Mouse (Mus musculus) limb, embryonic 14.5 days (tissue): ENCODE data around the gene Cdh5. TPM values are rescaled to one million over a fixed set of nuclear protein-coding genes. Genes with fewer than 3 reads are reported as not detected.

Experiments used
- ATAC-seq: fragments of 200-750 bp; cut with Nextera tagmentation; 2 replicates; pipeline ENCODE4 v1.8.0; 2017; ENCODE audit warnings: low read depth, moderate number of reproducible peaks, moderate TSS enrichment; ENCODE audit not compliant: low FRiP score
- DNase-seq: peaks from one replicate; pipeline ENCODE4 v3.0.0-alpha.2; 2015; ENCODE audit warnings: low spot score
- H3K27ac ChIP-seq: fragments of 300-500 bp; sonication (generic); replicated peaks from 2 replicates; pipeline ENCODE4 v1.5.1; 2014; ENCODE audit warnings: low read depth, mild to moderate bottlenecking, low read length, moderate library complexity, mixed read lengths
- H3K27me3 ChIP-seq: fragments of 300-500 bp; sonication (generic); 2 replicates; pipeline ENCODE4 v1.6.1; 2014; ENCODE audit warnings: low read length, mixed read lengths; ENCODE audit not compliant: control insufficient read depth, insufficient read depth
- H3K36me3 ChIP-seq: fragments of 300-500 bp; sonication (generic); 2 replicates; pipeline ENCODE4 v1.6.1; 2014; ENCODE audit warnings: mild to moderate bottlenecking, low read length, moderate library complexity, mixed read lengths; ENCODE audit not compliant: control insufficient read depth, insufficient read depth
- H3K4me1 ChIP-seq: fragments of 300-500 bp; sonication (generic); 2 replicates; pipeline ENCODE4 v1.6.1; 2014; ENCODE audit warnings: antibody characterized with exemption, low read length, mixed read lengths; ENCODE audit not compliant: control insufficient read depth, insufficient read depth
- H3K4me2 ChIP-seq: fragments of 300-500 bp; sonication (generic); replicated peaks from 2 replicates; pipeline ENCODE4 v1.6.1; 2014; ENCODE audit warnings: low read depth, mild to moderate bottlenecking, low read length, moderate library complexity; ENCODE audit not compliant: severe bottlenecking
- H3K4me3 ChIP-seq: fragments of 300-500 bp; sonication (generic); replicated peaks from 2 replicates; pipeline ENCODE4 v1.5.1; 2014; ENCODE audit warnings: low read length
- H3K9ac ChIP-seq: fragments of 300-500 bp; sonication (generic); 2 replicates; pipeline ENCODE4 v1.6.1; 2014; ENCODE audit warnings: mild to moderate bottlenecking, low read depth, low read length, moderate library complexity; ENCODE audit not compliant: severe bottlenecking
- H3K9me3 ChIP-seq: fragments of 300-500 bp; sonication (generic); 2 replicates; pipeline ENCODE4 v1.6.1; 2016; ENCODE audit warnings: low read length; ENCODE audit not compliant: control insufficient read depth
- POLR2A ChIP-seq: fragments of 200-500 bp; IDR thresholded peaks from 2 replicates; pipeline ENCODE4 v1.8.0; 2012; ENCODE audit warnings: inconsistent platforms, mild to moderate bottlenecking, moderate library complexity, borderline replicate concordance; ENCODE audit not compliant: insufficient read depth, insufficient read length; ENCODE audit errors: extremely low read depth
- WGBS: fragments of 180-500 bp; shearing (Covaris S2); extraction: QIAGEN DNeasy Blood & Tissue Kit; methylation state at CpG from one replicate; pipeline ENCODE4 v1.1.7; 2014; 5-methylcytosine and 5-hydroxymethylcytosine counted together
- polyA plus RNA-seq, 2 experiments: library from polyadenylated mRNA; depleted of rRNA in 1 of 2; stranded (reverse) in 1 of 2; unstranded in 1 of 2; fragments of >200 nt; fragmentation: Nextera tagmentation in 1 of 2; extraction: Ambion mirVana in 1 of 2; gene quantifications; 2 replicates each; pipeline versions ENCODE4 v1.2.1 to v1.2.3; 2012 to 2014

The Cdh5 gene
- polyA plus RNA-seq, 2 experiments: 34.6 to 58.0 TPM

DNA sequence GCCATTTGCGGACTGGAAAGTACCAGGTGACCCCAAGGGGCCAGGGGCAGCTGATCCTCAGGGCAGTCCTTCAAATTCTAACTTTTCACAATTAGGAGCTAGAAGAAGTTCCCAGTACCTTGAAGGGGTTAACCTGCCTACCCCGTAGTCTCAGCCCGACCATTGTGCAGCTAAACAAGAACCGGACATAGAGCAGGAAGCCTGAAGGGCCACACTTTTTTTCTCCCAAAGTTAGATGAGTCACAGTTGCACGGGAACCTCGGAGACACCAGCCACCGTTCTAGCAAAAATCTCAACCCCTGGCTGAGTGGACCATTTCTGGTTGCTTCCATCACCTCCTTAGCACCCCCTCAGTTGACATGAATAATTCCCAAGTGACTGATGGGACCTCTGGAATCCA is 2.0 kb downstream of the Cdh5 start:
- H3K27ac ChIP-seq: 0 out of 2 replicates have a peak overlapping the region, but pooled peaks have one; percentile 39
- H3K4me1 ChIP-seq: no peaks in the 10 kb centered on the region
- no peaks in the 10 kb centered on the region for H3K27me3 ChIP-seq
- DNase-seq (no peak), ATAC-seq (no peak)
- no peaks in the 10 kb centered on the region for H3K9me3 ChIP-seq
- H3K4me2 ChIP-seq: no peak overlapping the region
- H3K4me3 ChIP-seq: no peak overlapping the region; the same call in 1 of the 2 replicates
- WGBS: 68% methylated on average over 7 of the region's 7 CpGs
- TF ChIP-seq POLR2A: no peak
- no peak overlapping the region for H3K9ac ChIP-seq
- H3K36me3 ChIP-seq: no peaks in the 10 kb centered on the region

DNA sequence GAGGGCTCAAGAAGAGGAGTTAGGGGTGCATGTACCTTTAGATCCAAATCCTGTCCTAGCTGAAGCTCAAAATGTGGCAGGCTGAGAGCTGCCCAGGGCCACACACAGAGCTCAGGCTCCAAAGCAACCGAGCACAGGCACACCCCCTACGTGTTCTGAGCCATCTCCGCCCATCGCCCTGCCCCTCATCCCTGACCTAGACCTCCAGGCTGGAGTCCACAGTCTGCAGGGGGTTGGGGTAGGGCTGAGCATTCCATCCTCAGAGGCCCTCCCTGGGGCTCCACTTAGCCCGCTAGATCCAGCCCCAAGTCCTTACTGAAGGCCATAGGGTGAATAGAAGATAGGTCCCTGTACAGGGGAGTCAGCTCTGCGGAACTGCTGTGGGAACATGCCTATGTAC is 4.3 kb downstream of the Cdh5 start:
- Histone ChIP-seq H3K4me1 (no peaks in the 10 kb centered on the region), H3K27ac (no peak overlapping the region), H3K36me3 (no peaks in the 10 kb centered on the region), H3K9me3 (no peaks in the 10 kb centered on the region), H3K4me3 (no peak overlapping the region), H3K27me3 (no peaks in the 10 kb centered on the region), H3K9ac (no peak overlapping the region), H3K4me2 (no peak overlapping the region)
- TF ChIP-seq POLR2A: no peak
- DNase-seq: no peak
- no peak for ATAC-seq
- 64% methylated on average over 6 of the region's 6 CpGs for WGBS

- TF ChIP-seq POLR2A: no peak
- no peak for DNase-seq
- Histone ChIP-seq H3K4me1 (no peaks in the 10 kb centered on the region), H3K9ac (no peak overlapping the region), H3K27ac (no peak overlapping the region), H3K4me3 (no peak overlapping the region), H3K36me3 (no peaks in the 10 kb centered on the region), H3K27me3 (no peaks in the 10 kb centered on the region), H3K9me3 (no peaks in the 10 kb centered on the region), H3K4me2 (no peak overlapping the region)
- ATAC-seq: no peak
- WGBS: 86% methylated on average over 7 of the region's 7 CpGs
These were observed 5.0 kb downstream of the Cdh5 start for GRCm38 (mm10) chr8:104106276-104106946.

GRCm38 (mm10) chr8:104107111-104107510 is 5.7 kb downstream of the Cdh5 start:
- TF ChIP-seq POLR2A: no peak
- H3K9me3 ChIP-seq: no peaks in the 10 kb centered on the region
- DNase-seq: no peak
- H3K9ac ChIP-seq: no peak overlapping the region
- H3K27ac ChIP-seq: no peak overlapping the region
- H3K36me3 ChIP-seq: no peaks in the 10 kb centered on the region
- ATAC-seq: no peak
- H3K4me1 ChIP-seq: no peaks in the 10 kb centered on the region
- no peak overlapping the region for H3K4me3 ChIP-seq
- H3K27me3 ChIP-seq: no peaks in the 10 kb centered on the region
- H3K4me2 ChIP-seq: no peak overlapping the region

- Histone ChIP-seq H3K9ac (0 out of 2 replicates have a peak overlapping the region, but pooled peaks have one; percentile 31), H3K4me1 (no peaks in the 10 kb centered on the region), H3K27ac (no peak overlapping the region), H3K9me3 (no peaks in the 10 kb centered on the region), H3K4me3 (no peak overlapping the region), H3K36me3 (no peaks in the 10 kb centered on the region), H3K4me2 (no peak overlapping the region), H3K27me3 (no peaks in the 10 kb centered on the region)
- no peak for TF ChIP-seq POLR2A
- DNase-seq (no peak), ATAC-seq (no peak)
- 39% methylated on average over 5 of the region's 5 CpGs for WGBS
These were observed 6.6 kb downstream of the Cdh5 start for GRCm38 (mm10) chr8:104108048-104108447.
